11 mouse cellular contexts compared by ENCODE assay signal in the genomic region with DNA sequence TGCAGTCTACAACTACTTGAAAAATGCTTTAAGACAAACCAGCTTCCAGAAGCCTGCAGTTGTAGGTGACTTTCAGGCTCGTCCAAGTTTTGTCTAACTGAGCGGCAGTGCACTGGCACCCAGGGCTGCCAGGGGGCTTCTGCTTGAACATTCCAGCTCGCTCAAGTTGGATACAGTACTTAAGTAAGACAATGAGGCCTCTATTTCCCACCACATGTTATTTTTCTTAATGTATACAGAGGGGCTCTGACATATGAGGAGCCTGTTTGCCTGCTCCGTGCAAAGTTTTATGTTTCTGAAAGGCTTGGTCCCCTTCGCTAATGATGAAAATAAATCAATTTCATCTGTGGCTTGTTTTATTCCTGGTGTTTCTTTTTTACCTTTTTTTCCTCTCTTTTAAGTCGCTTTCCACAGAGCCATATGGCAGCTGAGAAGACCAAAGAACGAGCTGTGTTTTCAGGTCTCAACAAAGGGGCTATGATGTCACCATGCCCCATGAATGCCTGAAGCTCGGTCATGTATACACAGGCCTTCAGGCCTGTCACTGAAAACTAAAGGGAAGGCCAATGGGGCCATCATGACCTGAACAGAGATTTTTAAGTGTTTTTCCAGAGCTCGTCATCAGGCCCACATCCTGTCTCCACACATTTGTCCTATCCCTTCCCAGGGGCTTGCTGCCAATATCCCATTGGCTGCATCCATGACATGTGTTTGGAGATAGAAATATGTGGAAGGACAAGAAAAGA.
A peak's percentile ranks its signal among the peaks of the same experiment; 100 is the strongest.
DNase-seq lines count a peak whose midpoint lies in the region; ATAC-seq lines count a peak whose summit lies in the region.
"Had no signal": no experiment of that assay in that cellular context is flagged by ENCODE, and none has a peak within 500 bp of the region (broad histone marks: within the 10 kb centered on the region; RNA-seq: fewer than 3 reads in every experiment).

No protein-coding gene starts in this region.

- DNase-seq in heart, adult 11 months: peak; percentile 83
- peak; percentile 7 for DNase-seq in Muller cell, postnatal 12 days (ENCODE audit: inconsistent ontology term)
- DNase-seq in forebrain, embryonic 11.5 days (ENCODE audit: low spot score): peak; percentile 51
- DNase-seq in limb, embryonic 11.5 days (ENCODE audit: low spot score): peak; percentile 59
- no peak for DNase-seq in layer of hippocampus, postnatal 25 days (ENCODE audit: extremely low spot score in 1 of 2, low spot score in 1 of 2)
- no peak for DNase-seq in thymus, postnatal 4 days
- DNase-seq: B cell, adult 2 months; gastrocnemius, postnatal 10 days had no signal

- H3K9me3 ChIP-seq in heart, embryonic 11.5 days (replicated peaks; ENCODE audit: control insufficient read depth, low read length): no peaks in the 10 kb centered on the region
- H3K9me3 ChIP-seq in forebrain, embryonic 11.5 days (ENCODE audit: control insufficient read depth, low read length): no peaks in the 10 kb centered on the region
- no peaks in the 10 kb centered on the region for H3K9me3 ChIP-seq in limb, embryonic 11.5 days (ENCODE audit: control insufficient read depth, low read length)

- no peaks in the 10 kb centered on the region for H3K36me3 ChIP-seq in heart, embryonic 11.5 days (ENCODE audit: control insufficient read depth, insufficient read depth, low read length)
- H3K36me3 ChIP-seq in forebrain, embryonic 11.5 days (ENCODE audit: control insufficient read depth, insufficient read depth, low read length): no peaks in the 10 kb centered on the region
- H3K36me3 ChIP-seq in limb, embryonic 11.5 days (ENCODE audit: control insufficient read depth, insufficient read depth, low read length): no peaks in the 10 kb centered on the region

- H3K27me3 ChIP-seq in heart, embryonic 11.5 days (ENCODE audit: control insufficient read depth, insufficient read depth, low read length): no peaks in the 10 kb centered on the region
- no peaks in the 10 kb centered on the region for H3K27me3 ChIP-seq in forebrain, embryonic 11.5 days (ENCODE audit: control insufficient read depth, insufficient read depth, low read length)
- no peaks in the 10 kb centered on the region for H3K27me3 ChIP-seq in limb, embryonic 11.5 days (ENCODE audit: control insufficient read depth, insufficient read depth, low read length)

- no peaks in the 10 kb centered on the region for H3K4me1 ChIP-seq in heart, embryonic 11.5 days (ENCODE audit: control insufficient read depth, insufficient read depth, low read length)
- peaks cover 3% of the 10 kb centered on the region; the same call in 1 of the 2 replicates for H3K4me1 ChIP-seq in forebrain, embryonic 11.5 days (replicated peaks; ENCODE audit: control insufficient read depth, insufficient read depth, low read length)
- peaks cover 7% of the 10 kb centered on the region; the same call in 1 of the 2 replicates for H3K4me1 ChIP-seq in limb, embryonic 11.5 days (ENCODE audit: control insufficient read depth, insufficient read depth, low read length)

- no peak for ATAC-seq in heart, embryonic 11.5 days (replicated peaks; ENCODE audit: insufficient number of reproducible peaks, low FRiP score, low TSS enrichment)
- ATAC-seq in forebrain, embryonic 11.5 days (replicated peaks; ENCODE audit: low FRiP score): peak; percentile 93
- ATAC-seq in limb, embryonic 11.5 days (ENCODE audit: insufficient number of reproducible peaks, low FRiP score, low TSS enrichment, low read depth): peak; percentile 90
- no peak for ATAC-seq in erythroblast, adult 5-6 weeks (replicated peaks; ENCODE audit: low FRiP score, poor library complexity, severe bottlenecking)
- ATAC-seq: inflammation-experienced regulatory T-cells, adult 6 months had no signal

- WGBS in heart, embryonic 11.5 days (ENCODE audit: insufficient replicate concordance): 61% methylated on average over 9 of the region's 9 CpGs
- 30% methylated on average over 9 of the region's 9 CpGs for WGBS in forebrain, embryonic 11.5 days
- 35% methylated on average over 9 of the region's 9 CpGs for WGBS in limb, embryonic 11.5 days

- H3K4me2 ChIP-seq in heart, embryonic 11.5 days: no peak overlapping the region
- no peak overlapping the region for H3K4me2 ChIP-seq in forebrain, embryonic 11.5 days (ENCODE audit: low read depth, low read length, severe bottlenecking)
- no peak overlapping the region for H3K4me2 ChIP-seq in limb, embryonic 11.5 days (ENCODE audit: low read depth, severe bottlenecking)

- H3K9ac ChIP-seq in heart, embryonic 11.5 days (ENCODE audit: low read depth, low read length): no peak overlapping the region
- H3K9ac ChIP-seq in forebrain, embryonic 11.5 days (ENCODE audit: low read length): no peak overlapping the region
- H3K9ac ChIP-seq in limb, embryonic 11.5 days (ENCODE audit: low read length): no peak overlapping the region

- no peak overlapping the region for H3K27ac ChIP-seq in heart, embryonic 11.5 days (ENCODE audit: low read depth, low read length)
- H3K27ac ChIP-seq in forebrain, embryonic 11.5 days (ENCODE audit: low read depth, low read length): peak overlapping the region; percentile 64; the same call in 1 of the 2 replicates
- H3K27ac ChIP-seq in limb, embryonic 11.5 days (replicated peaks; ENCODE audit: low read depth, low read length): peak overlapping the region; percentile 89

- H3K4me3 ChIP-seq in heart, embryonic 11.5 days (ENCODE audit: low read depth, low read length): no peak overlapping the region
- H3K4me3 ChIP-seq in forebrain, embryonic 11.5 days (ENCODE audit: low read depth, low read length): no peak overlapping the region
- no peak overlapping the region for H3K4me3 ChIP-seq in limb, embryonic 11.5 days (ENCODE audit: low read depth, low read length)

Comparison
In these comparisons a context has a peak if more than half of its experiments do, and no peak if none do; other contexts are left out.
1. DNase-seq: peak in heart, adult 11 months (single experiment), Muller cell, postnatal 12 days (single experiment), forebrain, embryonic 11.5 days (single experiment) and limb, embryonic 11.5 days (single experiment); none in layer of hippocampus, postnatal 25 days (0 of 2) and thymus, postnatal 4 days (single experiment).
2. ATAC-seq: peak in forebrain, embryonic 11.5 days (single experiment) and limb, embryonic 11.5 days (single experiment); none in heart, embryonic 11.5 days (single experiment) and erythroblast, adult 5-6 weeks (single experiment).